Mouse (Mus musculus) bone marrow, adult 2 months (tissue): ENCODE results near the gene Atp8a2. TPM values are rescaled to one million over a fixed set of nuclear protein-coding genes. Genes with fewer than 3 reads are reported as not detected.

Source experiments
- H3K27ac ChIP-seq: fragments of 200-500 bp; 2 replicates; pipeline ENCODE4 v1.5.1; 2012; ENCODE audit warnings: low read depth, mild to moderate bottlenecking, control low read depth, inconsistent platforms, low read length; ENCODE audit not compliant: control insufficient read depth, poor library complexity, insufficient read depth
- H3K4me1 ChIP-seq: fragments of 200-500 bp; 2 replicates; pipeline ENCODE4 v1.6.1; 2011; ENCODE audit warnings: low read length; ENCODE audit not compliant: control insufficient read depth, insufficient read depth
- H3K4me3 ChIP-seq: fragments of 200-500 bp; replicated peaks from 2 replicates; pipeline ENCODE3; 2011; ENCODE audit warnings: mild to moderate bottlenecking, low read depth, low read length, control low read depth; ENCODE audit not compliant: control insufficient read depth
- CTCF ChIP-seq: fragments of 200-500 bp; IDR thresholded peaks from 2 replicates; pipeline ENCODE4 v1.5.1; 2011; ENCODE audit warnings: low read length, control low read depth; ENCODE audit not compliant: control insufficient read depth, insufficient read depth
- POLR2A ChIP-seq: fragments of 200-500 bp; IDR thresholded peaks from 2 replicates; pipeline ENCODE4 v1.6.1; 2011; ENCODE audit warnings: low read depth, mild to moderate bottlenecking, control low read depth, low read length, borderline replicate concordance; ENCODE audit not compliant: control insufficient read depth
- WGBS: fragments of 180-500 bp; shearing (Covaris S2); methylation state at CpG from one replicate; pipeline ENCODE4 v1.1.7; 2018; 5-methylcytosine and 5-hydroxymethylcytosine counted together
- polyA plus RNA-seq: library from polyadenylated mRNA; stranded (reverse); fragments of >200 nt; gene quantifications from 2 replicates; pipeline ENCODE4 v1.2.4, GENCODE M21; 2011; ENCODE audit warnings: low replicate concordance; ENCODE audit not compliant: missing spikeins, insufficient read depth, insufficient read length

The Atp8a2 gene
- polyA plus RNA-seq, 1 experiment = 0.20 TPM

- no peak overlapping the region for H3K27ac ChIP-seq
- H3K4me1 ChIP-seq = peaks cover 5% of the 10 kb centered on the region; the same call in 1 of the 2 replicates
- TF ChIP-seq POLR2A (no peak), CTCF (no peak)
- no peak overlapping the region for H3K4me3 ChIP-seq
- 74% methylated on average over 4 of the region's 4 CpGs for WGBS
Measured at GRCm38 (mm10) chr14:59689596-59689995, 507.4 kb downstream of the Atp8a2 start.

- WGBS = 83% methylated on average over 5 of the region's 5 CpGs
- Histone ChIP-seq H3K4me3 (no peak overlapping the region), H3K4me1 (peaks cover under 1% of the 10 kb centered on the region; the same call in 1 of the 2 replicates), H3K27ac (no peak overlapping the region)
- no peak for TF ChIP-seq CTCF
- no peak for TF ChIP-seq POLR2A
Measured at GRCm38 (mm10) chr14:59686229-59686628, 510.8 kb downstream of the Atp8a2 start.

- TF ChIP-seq CTCF = no peak
- TF ChIP-seq POLR2A = no peak
- Histone ChIP-seq H3K27ac (no peak overlapping the region), H3K4me1 (no peaks in the 10 kb centered on the region), H3K4me3 (no peak overlapping the region)
- 23% methylated on average over 8 of the region's 8 CpGs for WGBS
Measured at GRCm38 (mm10) chr14:59685343-59685742, 511.6 kb downstream of the Atp8a2 start.

- WGBS = 76% methylated on average over 4 of the region's 4 CpGs
- H3K27ac ChIP-seq = no peak overlapping the region
- no peak for TF ChIP-seq CTCF
Measured at GRCm38 (mm10) chr14:59681906-59682305, 515.1 kb downstream of the Atp8a2 start.

GRCm38 (mm10) chr14:59677598-59678003 is 519.4 kb downstream of the Atp8a2 start:
- TF ChIP-seq CTCF = no peak
- TF ChIP-seq POLR2A = no peak
- no peak overlapping the region for H3K27ac ChIP-seq
- H3K4me1 ChIP-seq = no peaks in the 10 kb centered on the region
- WGBS = 84% methylated on average over 7 of the region's 7 CpGs
- no peak overlapping the region for H3K4me3 ChIP-seq

More at GRCm38 (mm10) chr14:59681906-59682305, 515.1 kb downstream of the Atp8a2 start:
- Histone ChIP-seq H3K4me1 (no peaks in the 10 kb centered on the region), H3K4me3 (no peak overlapping the region)

- Histone ChIP-seq H3K4me3 (no peak overlapping the region), H3K27ac (no peak overlapping the region), H3K4me1 (no peaks in the 10 kb centered on the region)
- TF ChIP-seq POLR2A (no peak), CTCF (no peak)
- 80% methylated on average over 4 of the region's 4 CpGs for WGBS
Measured at GRCm38 (mm10) chr14:59675330-59675729, 521.6 kb downstream of the Atp8a2 start.

GRCm38 (mm10) chr14:59674556-59674955 is 522.4 kb downstream of the Atp8a2 start:
- Histone ChIP-seq H3K4me1 (no peaks in the 10 kb centered on the region), H3K27ac (no peak overlapping the region), H3K4me3 (no peak overlapping the region)
- 49% methylated on average over 8 of the region's 8 CpGs for WGBS
- TF ChIP-seq POLR2A = no peak
- TF ChIP-seq CTCF = no peak

GRCm38 (mm10) chr14:59672893-59673515 is 524.0 kb downstream of the Atp8a2 start:
- WGBS = 78% methylated on average over 6 of the region's 6 CpGs
- H3K4me1 ChIP-seq = no peaks in the 10 kb centered on the region

GRCm38 (mm10) chr14:59657098-59657497 is 539.9 kb downstream of the Atp8a2 start:
- H3K4me1 ChIP-seq = no peaks in the 10 kb centered on the region
- TF ChIP-seq CTCF (no peak), POLR2A (no peak)
- 86% methylated on average over 1 of the region's 1 CpGs for WGBS
- no peak overlapping the region for H3K27ac ChIP-seq
- H3K4me3 ChIP-seq = no peak overlapping the region

More at GRCm38 (mm10) chr14:59672893-59673515, 524.0 kb downstream of the Atp8a2 start:
- no peak for TF ChIP-seq CTCF
- no peak for TF ChIP-seq POLR2A
- Histone ChIP-seq H3K27ac (no peak overlapping the region), H3K4me3 (no peak overlapping the region)
